Mouse (Mus musculus) lung, postnatal 10 days (tissue): Measurements from ENCODE around the gene Kif1c.
A peak's percentile ranks its signal among the peaks of the same experiment; 100 is the strongest.
"Not testable (repeated sequence)": the region's sequence is repeated elsewhere in the genome, so short reads cannot be mapped to it uniquely, and the experiment has no call there.

ENCODE experiments used
- DNase-seq: peaks from one replicate; pipeline ENCODE4 v3.0.0; 2021

Gene Kif1c

DNA sequence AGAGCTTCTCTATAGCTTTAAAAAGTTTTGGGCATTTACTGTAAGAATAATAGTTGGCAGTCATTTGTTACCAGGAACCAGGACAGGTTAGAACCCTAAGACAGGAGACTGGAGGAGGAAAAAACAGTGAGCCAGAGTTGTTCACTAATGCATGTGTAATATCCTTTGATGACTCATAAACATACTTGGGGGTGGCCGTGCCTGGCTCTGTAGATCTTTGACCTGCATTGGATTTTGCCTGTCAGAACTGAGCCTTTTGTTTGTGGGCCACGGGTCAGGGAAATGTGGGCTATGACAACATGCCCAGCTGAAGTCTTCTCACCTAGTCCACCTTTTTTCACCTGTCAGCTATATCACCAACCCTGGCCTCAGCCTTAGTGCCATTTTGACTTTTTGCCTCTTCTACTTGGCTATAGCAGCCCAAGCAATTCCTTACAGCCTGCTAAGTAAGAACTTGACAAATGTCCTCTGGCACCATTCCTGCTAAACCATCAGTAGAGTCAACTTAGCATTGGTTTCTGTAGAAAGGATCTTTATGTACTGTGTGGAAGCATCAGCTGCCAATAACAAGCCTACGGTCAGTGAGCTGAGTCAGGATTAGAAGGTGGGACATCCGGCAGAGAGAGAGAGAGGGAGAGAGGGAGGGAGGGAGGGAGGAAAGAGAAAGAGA, 47.7 kb downstream of the Kif1c start:
- no peak for DNase-seq

DNA sequence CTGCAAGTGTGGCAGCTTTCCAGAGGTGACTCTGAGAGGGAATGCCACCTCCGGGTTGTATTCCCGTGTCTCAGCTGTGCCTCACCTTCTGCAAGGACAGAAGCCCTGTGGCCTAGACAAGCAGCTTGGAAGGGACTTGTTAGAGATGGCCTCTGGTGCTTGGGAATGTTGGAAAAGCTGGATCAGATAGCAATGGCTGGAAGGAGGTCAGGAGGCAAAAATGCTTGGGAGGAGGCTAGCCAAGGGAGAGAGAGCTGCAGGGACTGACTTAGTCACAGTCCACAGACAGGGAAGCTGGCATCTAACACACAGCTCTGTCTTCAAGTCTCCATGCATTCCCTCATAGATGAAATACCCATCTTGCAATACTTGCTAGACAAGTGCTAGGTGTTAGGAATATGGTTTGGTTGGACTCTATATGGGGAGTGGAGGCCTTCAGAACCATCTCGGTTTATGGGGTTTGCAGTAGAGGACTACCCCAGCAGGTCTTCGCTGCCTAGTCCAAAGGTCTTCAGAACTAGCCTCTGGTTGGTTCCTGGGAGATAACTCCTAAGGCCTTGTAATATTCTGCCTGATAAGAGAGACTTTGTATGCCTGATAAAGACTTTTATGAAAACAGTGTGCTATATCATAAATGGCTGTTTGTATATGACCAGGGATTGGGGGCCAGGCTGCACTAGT, 52.1 kb downstream of the Kif1c start:
- DNase-seq = no peak

DNA sequence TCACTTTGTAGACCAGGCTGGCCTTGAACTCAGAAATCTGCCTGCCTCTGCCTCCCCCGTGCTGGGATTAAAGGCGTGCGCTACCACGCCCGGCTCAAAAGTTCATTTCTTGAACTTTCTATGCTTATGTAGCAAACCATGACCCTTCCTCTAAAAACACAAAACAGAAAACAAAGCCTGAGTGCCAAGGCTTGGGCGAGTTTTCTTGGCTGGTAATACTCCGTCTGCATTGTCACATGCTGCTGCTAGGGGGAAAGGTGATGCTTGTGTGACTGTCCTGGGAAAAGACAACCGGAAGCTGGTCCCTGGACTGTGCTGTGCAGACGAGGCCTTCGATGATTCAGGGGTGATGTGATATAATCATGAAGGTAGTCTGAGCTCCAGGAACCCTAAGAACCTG, 52.8 kb downstream of the Kif1c start:
- DNase-seq = no peak

DNA sequence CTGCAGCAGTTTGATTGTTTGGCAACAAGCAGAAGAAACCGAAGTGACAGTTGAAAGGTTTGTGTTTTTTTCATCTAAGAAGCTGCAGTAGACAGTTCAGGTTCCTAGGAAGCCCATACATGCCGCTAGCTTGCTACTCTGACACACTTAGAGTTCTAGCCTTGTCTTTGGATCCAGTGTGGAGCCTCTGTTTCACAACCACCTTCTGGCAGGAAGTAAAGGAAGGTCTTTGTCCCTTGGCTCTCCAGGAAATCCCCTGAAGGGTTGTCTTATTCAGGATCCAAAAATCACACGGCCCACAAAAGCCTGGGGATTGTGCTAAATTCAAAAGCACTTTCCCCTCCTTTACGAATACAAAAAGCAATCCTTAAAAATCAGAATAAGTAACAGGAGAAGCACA, 54.1 kb downstream of the Kif1c start:
- DNase-seq = no peak

DNA sequence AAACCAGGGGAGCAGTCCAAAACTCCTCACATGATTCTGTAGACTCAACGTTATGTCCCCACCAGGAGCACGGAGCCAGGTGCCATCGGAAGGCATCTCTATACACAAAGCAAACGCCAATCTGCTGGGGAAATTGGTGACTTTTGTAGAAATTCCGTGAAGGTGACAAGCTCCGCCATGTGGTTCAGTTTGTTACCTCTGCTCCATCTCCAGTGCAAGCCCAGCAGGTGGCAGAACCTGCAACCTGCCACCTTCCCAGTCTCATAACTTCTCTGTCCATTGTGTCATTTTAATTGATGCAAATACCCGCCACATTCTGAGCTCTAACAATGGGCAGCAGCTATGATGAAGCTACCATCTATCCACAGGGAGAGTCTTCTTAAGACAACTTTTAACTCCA, 54.6 kb downstream of the Kif1c start:
- DNase-seq = no peak

DNA sequence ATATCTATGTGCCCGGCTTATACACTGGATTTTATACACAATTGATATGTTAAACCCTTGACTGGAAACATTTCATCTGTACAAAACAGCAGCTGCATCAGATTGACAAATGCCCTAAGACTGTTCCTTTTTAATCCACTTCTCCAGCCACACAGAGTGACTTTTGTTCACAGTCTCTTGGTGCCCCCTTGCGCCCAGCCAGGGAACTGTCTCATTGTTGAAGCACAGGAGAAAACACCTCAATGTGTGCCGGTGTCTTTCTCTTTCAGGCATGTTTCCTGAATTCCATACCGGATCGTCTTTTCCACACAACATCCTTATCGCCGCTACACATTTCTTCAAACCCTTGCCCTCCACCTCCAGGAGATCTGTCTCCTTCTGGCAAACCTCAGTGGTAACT, 55.3 kb downstream of the Kif1c start:
- peak; percentile 87 for DNase-seq

DNA sequence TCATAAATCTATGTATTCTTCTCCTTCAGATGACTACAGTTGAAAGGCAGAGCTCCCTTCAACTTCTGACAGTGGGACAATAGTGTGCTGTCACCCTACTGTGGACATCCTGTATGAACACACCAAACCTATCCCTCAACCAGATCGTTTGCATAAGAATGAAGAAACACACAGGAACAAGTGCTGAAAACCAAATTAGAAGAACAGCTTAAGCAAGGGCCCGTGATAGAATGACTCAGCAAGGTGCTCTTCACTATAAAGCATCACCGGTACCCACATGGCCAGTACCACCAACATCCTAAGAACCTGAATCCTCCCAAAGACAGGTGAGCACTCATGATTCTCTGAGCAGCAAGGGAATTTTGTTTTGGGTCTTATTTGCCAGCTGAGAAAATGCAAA, 60.1 kb downstream of the Kif1c start:
- not testable (repeated sequence) for DNase-seq

DNA sequence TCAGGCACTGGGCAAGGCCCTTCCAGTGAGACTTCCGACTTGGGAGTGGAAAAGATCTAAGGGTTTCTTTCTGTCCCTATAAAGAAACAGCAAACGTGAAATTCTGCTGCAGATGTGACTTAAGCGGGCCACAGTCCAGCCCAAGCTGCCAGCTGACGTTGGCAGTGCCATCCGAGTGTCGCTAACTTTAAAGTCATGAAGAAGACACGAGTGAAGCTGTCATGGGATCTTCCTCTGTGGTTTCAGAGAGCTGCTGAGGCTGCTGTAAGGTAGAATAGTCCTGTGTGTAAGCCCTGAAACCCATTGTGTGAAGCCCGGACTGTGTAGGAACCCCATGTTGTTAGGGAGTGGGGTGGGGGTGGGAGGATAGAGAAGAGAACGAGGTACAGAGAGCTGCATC, 62.3 kb downstream of the Kif1c start:
- DNase-seq = no peak

DNA sequence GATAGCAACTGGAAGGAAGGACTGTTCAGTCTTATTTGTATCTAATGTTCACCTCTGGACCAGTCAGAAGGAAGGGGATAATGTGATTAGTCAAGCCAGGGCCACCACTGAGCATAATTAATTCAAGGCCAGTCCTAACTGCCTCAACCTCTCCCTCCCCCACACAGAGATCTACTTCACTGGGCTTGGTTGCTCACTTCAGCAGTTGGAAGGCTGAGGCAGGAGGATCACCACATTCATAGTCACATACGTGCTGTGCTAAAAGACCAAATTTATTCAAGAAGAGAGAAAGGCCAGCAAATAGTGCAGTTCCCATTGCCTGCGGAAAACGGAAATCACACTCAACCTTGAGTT, 63.2 kb downstream of the Kif1c start:
- no peak for DNase-seq

DNA sequence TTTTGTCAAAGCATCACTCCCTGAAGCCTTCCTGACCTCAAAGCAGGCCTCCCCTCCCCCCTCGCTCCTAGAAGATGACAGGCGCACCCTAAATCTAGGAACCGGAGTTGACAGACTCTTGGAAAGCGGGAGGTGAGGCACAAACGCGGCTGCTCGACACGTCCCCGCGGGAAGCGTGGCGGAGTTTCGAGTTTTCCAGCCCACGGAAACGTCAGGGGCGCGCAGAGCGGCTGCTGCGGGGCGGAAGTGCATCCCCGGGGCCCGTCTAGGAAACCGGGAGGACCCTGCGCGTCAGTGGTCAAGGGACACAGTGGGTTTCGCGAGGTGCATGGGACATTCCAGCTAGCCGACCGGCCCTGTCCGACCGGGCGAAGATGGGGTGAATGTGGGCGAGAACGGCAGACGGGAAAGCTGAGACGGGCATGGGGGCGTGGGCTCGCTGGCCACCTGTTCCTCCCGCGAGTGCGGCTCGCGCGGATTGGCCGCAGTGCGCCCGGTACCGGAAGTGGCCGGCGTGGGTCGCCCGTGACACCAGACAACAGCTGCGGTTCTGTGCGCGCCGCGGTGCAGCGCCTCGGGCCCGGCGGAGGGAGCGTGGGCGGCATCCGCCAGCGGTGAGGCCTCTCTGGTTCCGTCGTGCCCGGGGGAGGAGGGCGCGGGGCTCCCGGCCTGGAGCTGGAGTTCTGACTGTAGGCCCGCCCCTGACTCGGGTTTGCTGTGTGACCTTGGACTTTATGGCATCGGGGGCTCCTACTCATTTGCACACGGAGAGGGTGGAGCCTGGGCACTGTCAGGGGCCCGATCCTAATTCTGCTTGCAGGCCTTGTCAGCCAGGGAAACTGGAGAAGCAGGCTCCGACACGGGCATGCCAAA, 63.8 kb downstream of the Kif1c start, which contains the start of gene Zfp3:
Zfp3 (plus strand) TSS at position 274 of the 873 bp plus-strand sequence.
- peak; percentile 82 for DNase-seq

DNA sequence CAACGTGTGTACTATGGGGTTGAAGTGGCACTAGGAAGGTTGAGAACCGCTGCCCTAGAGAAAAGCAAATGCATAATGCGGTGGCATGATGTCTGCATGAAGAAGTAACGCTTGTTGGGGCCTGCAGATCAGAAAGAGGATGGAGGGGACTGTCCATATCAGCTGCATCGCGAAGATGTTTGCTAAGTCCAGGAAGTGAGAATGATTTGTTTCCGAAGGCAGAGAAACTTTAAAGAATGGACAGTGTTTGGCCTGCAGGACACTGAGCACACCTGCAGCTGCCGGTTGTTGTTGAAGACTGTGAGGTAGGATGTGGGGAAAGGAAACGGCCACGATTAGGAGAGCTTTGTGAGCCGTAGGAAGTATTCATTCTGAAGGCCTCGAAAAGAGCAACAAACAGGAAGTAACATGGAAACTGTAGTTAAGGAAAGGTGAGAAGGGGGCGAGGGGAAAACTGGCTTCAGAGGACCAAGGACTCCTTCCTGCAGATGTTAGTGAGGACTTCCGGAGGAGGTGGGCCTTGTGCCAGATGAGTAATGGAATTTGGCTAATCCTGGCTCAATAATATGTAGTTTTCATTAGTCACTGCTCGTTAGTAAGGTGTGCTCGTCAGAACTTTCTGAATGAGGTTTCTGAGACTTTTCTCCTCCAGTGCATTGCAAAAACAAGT, 65.6 kb downstream of the Kif1c start:
- peak; percentile 43 for DNase-seq

DNA sequence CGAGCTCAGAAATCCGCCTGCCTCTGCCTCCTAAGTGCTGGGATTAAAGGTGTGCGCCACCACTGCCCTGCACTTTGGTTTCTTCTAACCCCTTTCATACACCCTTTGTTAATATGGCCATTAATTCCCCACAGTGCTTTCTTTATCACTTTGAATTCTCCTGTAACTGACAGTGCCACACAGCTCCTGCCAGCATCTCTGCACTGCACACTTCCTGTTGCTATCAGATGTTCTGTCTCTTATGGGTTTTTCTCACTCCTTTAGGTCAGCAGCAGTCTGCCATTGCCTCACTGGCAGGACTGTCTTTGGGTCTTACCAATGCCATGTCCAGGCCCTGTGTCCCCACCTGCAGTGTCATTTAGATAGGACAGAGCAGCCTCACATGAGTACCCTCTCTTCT, 70.5 kb downstream of the Kif1c start:
- no peak for DNase-seq

DNA sequence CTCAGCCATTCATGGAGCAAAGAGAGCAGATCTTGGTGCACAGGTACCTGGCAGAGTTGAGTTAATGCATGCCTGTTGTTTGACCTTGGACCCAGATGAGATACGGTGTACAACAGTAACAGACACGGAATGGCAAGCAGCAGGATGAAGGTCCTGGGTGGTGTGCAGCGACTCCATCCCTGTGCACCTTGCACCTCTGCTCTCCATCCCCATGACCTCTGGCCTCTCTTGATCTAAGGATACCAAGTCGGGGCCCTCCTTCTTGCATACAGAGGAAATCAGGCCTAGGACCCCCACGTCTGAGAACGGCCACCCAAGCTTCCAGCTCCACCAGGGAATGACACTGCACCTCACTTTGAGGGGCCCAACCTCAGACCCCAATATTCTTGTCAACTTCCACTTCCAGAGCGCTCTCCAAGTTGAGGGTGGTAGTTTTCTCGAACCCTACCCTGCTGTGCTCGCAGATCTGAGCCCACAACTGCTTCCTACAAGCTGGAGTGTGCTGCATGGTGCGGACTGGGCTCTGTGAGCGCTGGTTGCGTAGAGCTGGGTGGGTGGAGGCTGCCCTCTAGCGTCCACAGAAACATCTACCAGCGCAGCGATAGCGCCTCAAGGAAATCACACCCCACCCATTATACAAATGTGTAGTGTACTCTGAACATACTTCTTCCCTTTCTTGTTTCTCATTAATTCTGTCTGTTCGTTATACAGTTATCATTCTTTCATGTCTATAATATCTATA, 76.7 kb downstream of the Kif1c start:
- peak; percentile 77 for DNase-seq

DNA sequence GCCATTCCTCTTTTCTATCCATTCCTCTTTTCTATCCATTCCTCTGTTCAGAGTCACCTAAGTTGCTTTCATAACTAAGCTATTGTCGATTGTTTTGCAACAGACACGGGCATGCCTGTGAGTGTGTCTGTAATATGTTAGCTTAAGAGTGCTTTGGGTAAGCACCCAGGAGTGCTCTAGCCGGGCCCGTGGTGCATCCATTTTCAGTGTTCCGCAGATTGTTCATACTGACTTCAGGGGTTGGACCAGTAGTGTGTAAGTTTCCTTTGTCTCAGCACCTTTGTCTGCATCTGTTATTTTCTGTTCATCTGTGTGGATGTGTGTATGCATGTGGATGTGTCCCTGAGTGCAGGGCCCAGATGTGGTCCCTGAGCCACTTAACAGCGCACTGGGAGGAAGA, 77.3 kb downstream of the Kif1c start:
- no peak for DNase-seq

DNA sequence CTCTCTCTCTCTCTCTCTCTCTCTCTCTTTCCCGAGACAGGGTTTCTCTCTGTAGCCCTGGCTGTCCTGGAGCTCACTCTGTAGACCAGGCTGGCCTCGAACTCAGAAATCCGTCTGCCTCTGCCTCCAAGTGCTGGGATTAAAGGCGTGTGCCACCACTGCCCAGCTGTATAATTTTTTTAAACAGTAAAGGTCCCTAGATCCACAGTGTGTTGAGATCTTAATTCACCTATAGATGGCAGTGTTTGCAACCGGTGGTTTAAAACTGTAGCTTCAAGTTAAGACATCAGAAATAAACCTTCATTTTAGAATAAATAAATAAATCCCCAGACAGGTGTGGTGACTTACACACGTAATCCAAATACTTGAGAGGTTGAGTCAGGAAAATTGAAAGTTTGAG, 77.7 kb downstream of the Kif1c start:
- peak; percentile 27 for DNase-seq
